ENCODE assay signal across 12 mouse cellular contexts in the genomic region with DNA sequence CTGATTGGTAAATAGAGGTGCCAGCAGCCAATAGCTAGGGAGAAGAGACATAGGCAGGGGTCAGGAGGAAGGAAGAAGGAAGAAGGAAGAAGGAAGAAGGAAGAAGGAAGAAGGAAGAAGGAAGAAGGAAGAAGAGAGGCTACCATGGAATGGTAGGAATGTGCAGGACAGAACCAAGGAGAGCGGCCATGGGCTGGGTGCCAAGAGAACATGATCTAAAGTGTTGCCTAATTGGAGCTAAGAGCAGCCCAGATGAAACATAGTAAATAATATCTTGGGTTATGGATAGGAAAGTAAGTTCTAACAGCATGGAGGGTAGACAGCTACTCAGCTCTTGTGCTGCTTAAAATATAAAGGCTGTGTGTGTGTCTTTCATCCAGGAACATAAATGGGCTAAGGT.
"Had no signal": no experiment of that assay in that cellular context is flagged by ENCODE, and none has a peak within 500 bp of the region (broad histone marks: within the 10 kb centered on the region; RNA-seq: fewer than 3 reads in every experiment).

No protein-coding gene starts in this region.

- H3K27me3 ChIP-seq: intestine, embryonic 15.5 days; limb, embryonic 15.5 days; liver, embryonic 13.5 days; midbrain, embryonic 13.5 days had no signal

- H3K27ac ChIP-seq: intestine, embryonic 15.5 days; left cerebral cortex, adult 2 months; limb, embryonic 15.5 days; liver, embryonic 13.5 days; midbrain, embryonic 13.5 days; stomach, postnatal 0 days had no signal

- H3K9me3 ChIP-seq: intestine, embryonic 15.5 days; limb, embryonic 15.5 days; liver, embryonic 13.5 days; midbrain, embryonic 13.5 days had no signal

- DNase-seq: kidney, adult 8-10 months; kidney, postnatal 14 days; liver, embryonic 13.5 days; liver, postnatal 0 days; lung, postnatal 36 days; thymus, adult 2 months; thymus, postnatal 25 days had no signal

- ATAC-seq: intestine, embryonic 15.5 days; liver, postnatal 0 days; midbrain, embryonic 13.5 days had no signal

- H3K4me1 ChIP-seq: intestine, embryonic 15.5 days; limb, embryonic 15.5 days; liver, embryonic 13.5 days had no signal

- H3K4me3 ChIP-seq: intestine, embryonic 15.5 days; left cerebral cortex, adult 2 months; limb, embryonic 15.5 days; liver, embryonic 13.5 days; midbrain, embryonic 13.5 days had no signal

- H3K36me3 ChIP-seq: intestine, embryonic 15.5 days; limb, embryonic 15.5 days; liver, embryonic 13.5 days; midbrain, embryonic 13.5 days had no signal

- H3K9ac ChIP-seq: intestine, embryonic 15.5 days; limb, embryonic 15.5 days; liver, embryonic 13.5 days; liver, postnatal 0 days; midbrain, embryonic 13.5 days had no signal

- H3K4me2 ChIP-seq: intestine, embryonic 15.5 days; limb, embryonic 15.5 days; liver, embryonic 13.5 days; midbrain, embryonic 13.5 days had no signal
